Mouse (Mus musculus) bone marrow, adult 2 months (tissue): ENCODE results near the gene Srm.

Source experiments
- CTCF ChIP-seq: fragments of 200-500 bp; IDR thresholded peaks from 2 replicates; pipeline ENCODE4 v1.5.1; 2011; ENCODE audit warnings: low read length, control low read depth; ENCODE audit not compliant: control insufficient read depth, insufficient read depth
- POLR2A ChIP-seq: fragments of 200-500 bp; IDR thresholded peaks from 2 replicates; pipeline ENCODE4 v1.6.1; 2011; ENCODE audit warnings: low read depth, mild to moderate bottlenecking, control low read depth, low read length, borderline replicate concordance; ENCODE audit not compliant: control insufficient read depth

GRCm38 (mm10) chr4:148635309-148635708 lies 44.0 kb downstream of the Srm start:
- TF ChIP-seq POLR2A (no peak), CTCF (no peak)
